Mouse (Mus musculus) embryonic facial prominence, embryonic 11.5 days (tissue): ENCODE data around the gene Fry. TPM values are rescaled to one million over a fixed set of nuclear protein-coding genes. Genes with fewer than 3 reads are reported as not detected.

Source experiments
- ATAC-seq: fragments of 200-750 bp; cut with Nextera tagmentation; replicated peaks from 2 replicates; pipeline ENCODE4 v1.8.0; 2017; ENCODE audit warnings: low read depth; ENCODE audit not compliant: insufficient number of reproducible peaks, low FRiP score, low TSS enrichment
- DNase-seq: peaks from one replicate; pipeline ENCODE4 v3.0.0-alpha.2; 2015; ENCODE audit warnings: low spot score
- H3K27ac ChIP-seq: fragments of 300-500 bp; sonication (generic); replicated peaks from 2 replicates; pipeline ENCODE4 v1.5.1; 2014; ENCODE audit warnings: mild to moderate bottlenecking, low read depth, low read length, control low read depth
- H3K27me3 ChIP-seq: fragments of 300-500 bp; sonication (generic); 2 replicates; pipeline ENCODE4 v1.6.1; 2014; ENCODE audit warnings: mild to moderate bottlenecking, low read length, moderate library complexity, mixed read lengths; ENCODE audit not compliant: control insufficient read depth, insufficient read depth
- H3K36me3 ChIP-seq: fragments of 300-500 bp; sonication (generic); replicated peaks from 2 replicates; pipeline ENCODE4 v1.6.1; 2014; ENCODE audit warnings: low read depth, mild to moderate bottlenecking, low read length, moderate library complexity, mixed read lengths; ENCODE audit not compliant: control insufficient read depth, insufficient read depth
- H3K4me1 ChIP-seq: fragments of 300-500 bp; sonication (generic); 2 replicates; pipeline ENCODE4 v1.6.1; 2014; ENCODE audit warnings: low read length, mixed read lengths; ENCODE audit not compliant: control insufficient read depth, insufficient read depth
- H3K4me2 ChIP-seq: fragments of 300-500 bp; sonication (generic); 2 replicates; pipeline ENCODE4 v1.6.1; 2014; ENCODE audit warnings: low read depth, mild to moderate bottlenecking, control low read depth, low read length, moderate library complexity
- H3K4me3 ChIP-seq: fragments of 300-500 bp; sonication (generic); 2 replicates; pipeline ENCODE4 v1.5.1; 2014; ENCODE audit warnings: low read depth, low read length, control low read depth
- H3K9ac ChIP-seq: fragments of 300-500 bp; sonication (generic); replicated peaks from 2 replicates; pipeline ENCODE4 v1.6.1; 2014; ENCODE audit warnings: mild to moderate bottlenecking, control low read depth, low read length
- H3K9me3 ChIP-seq: fragments of 300-500 bp; sonication (generic); replicated peaks from 2 replicates; pipeline ENCODE4 v1.6.1; 2016; ENCODE audit warnings: mild to moderate bottlenecking, low read length, inconsistent platforms, mixed read lengths; ENCODE audit not compliant: control insufficient read depth
- WGBS: fragments of 180-500 bp; shearing (Covaris S2); extraction: QIAGEN DNeasy Blood & Tissue Kit; methylation state at CpG from one replicate; pipeline ENCODE4 v1.1.7; 2014; 5-methylcytosine and 5-hydroxymethylcytosine counted together
- polyA plus RNA-seq: library from polyadenylated mRNA; unstranded; fragments of >200 nt; fragmentation: Nextera tagmentation; extraction: Ambion mirVana; gene quantifications from 2 replicates; pipeline ENCODE4 v1.2.1, GENCODE M21; 2014

Gene Fry
- polyA plus RNA-seq, 1 experiment from 2014 or later = 8.2 TPM

GRCm38 (mm10) chr5:150195514-150196210 lies 77.2 kb downstream of the Fry start:
- Histone ChIP-seq H3K27ac (no peak overlapping the region), H3K4me2 (peak overlapping the region; percentile 35), H3K27me3 (no peaks in the 10 kb centered on the region), H3K9me3 (no peaks in the 10 kb centered on the region), H3K36me3 (no peaks in the 10 kb centered on the region), H3K4me1 (no peaks in the 10 kb centered on the region), H3K4me3 (peak overlapping the region; percentile 23), H3K9ac (no peak overlapping the region)
- 4% methylated on average over 22 of the region's 22 CpGs for WGBS
- DNase-seq (peak; percentile 73), ATAC-seq (no peak)

- Histone ChIP-seq H3K4me1 (no peaks in the 10 kb centered on the region), H3K4me3 (peak overlapping the region; percentile 23), H3K9ac (no peak overlapping the region), H3K4me2 (peak overlapping the region; percentile 35), H3K9me3 (no peaks in the 10 kb centered on the region), H3K27me3 (no peaks in the 10 kb centered on the region), H3K27ac (no peak overlapping the region), H3K36me3 (no peaks in the 10 kb centered on the region)
- ATAC-seq (0 out of 2 replicates have a peak, but pooled peaks have one; percentile 22), DNase-seq (peak; percentile 73)
- WGBS = 3% methylated on average over 6 of the region's 6 CpGs
Measured at GRCm38 (mm10) chr5:150196211-150196585, 77.8 kb downstream of the Fry start.

- Histone ChIP-seq H3K36me3 (no peaks in the 10 kb centered on the region), H3K27ac (no peak overlapping the region), H3K4me3 (peak overlapping the region; percentile 12; the same call in 1 of the 2 replicates), H3K9me3 (no peaks in the 10 kb centered on the region), H3K4me1 (no peaks in the 10 kb centered on the region), H3K27me3 (no peaks in the 10 kb centered on the region), H3K4me2 (no peak overlapping the region), H3K9ac (no peak overlapping the region)
- WGBS = 21% methylated on average over 6 of the region's 6 CpGs
- peak; percentile 64 for DNase-seq
- peak; percentile 47; the same call in 1 of the 2 replicates for ATAC-seq
Measured at GRCm38 (mm10) chr5:150196881-150197311, 78.5 kb downstream of the Fry start.

- no peaks in the 10 kb centered on the region for H3K4me1 ChIP-seq
- DNase-seq = no peak
- no peak overlapping the region for H3K27ac ChIP-seq
- 80% methylated on average over 6 of the region's 6 CpGs for WGBS
- H3K9me3 ChIP-seq = no peaks in the 10 kb centered on the region
- H3K4me2 ChIP-seq = no peak overlapping the region
- no peaks in the 10 kb centered on the region for H3K36me3 ChIP-seq
- ATAC-seq = no peak
- H3K27me3 ChIP-seq = no peaks in the 10 kb centered on the region
- no peak overlapping the region for H3K9ac ChIP-seq
- H3K4me3 ChIP-seq = no peak overlapping the region
Measured at GRCm38 (mm10) chr5:150206749-150207148, 88.3 kb downstream of the Fry start.

- Histone ChIP-seq H3K4me2 (no peak overlapping the region; the same call in 1 of the 2 replicates), H3K9me3 (no peaks in the 10 kb centered on the region), H3K36me3 (no peaks in the 10 kb centered on the region), H3K4me1 (no peaks in the 10 kb centered on the region), H3K27me3 (no peaks in the 10 kb centered on the region), H3K27ac (no peak overlapping the region), H3K9ac (no peak overlapping the region), H3K4me3 (no peak overlapping the region)
- 43% methylated on average over 18 of the region's 18 CpGs for WGBS
- no peak for DNase-seq
- ATAC-seq = no peak
Measured at GRCm38 (mm10) chr5:150207596-150207995, 89.2 kb downstream of the Fry start.

GRCm38 (mm10) chr5:150208009-150208408 lies 89.6 kb downstream of the Fry start:
- Histone ChIP-seq H3K36me3 (no peaks in the 10 kb centered on the region), H3K4me2 (no peak overlapping the region), H3K9me3 (no peaks in the 10 kb centered on the region), H3K4me1 (no peaks in the 10 kb centered on the region), H3K27ac (no peak overlapping the region), H3K27me3 (no peaks in the 10 kb centered on the region), H3K9ac (no peak overlapping the region), H3K4me3 (no peak overlapping the region)
- ATAC-seq (no peak), DNase-seq (peak; percentile 21)
- WGBS = 48% methylated on average over 7 of the region's 7 CpGs

- Histone ChIP-seq H3K36me3 (no peaks in the 10 kb centered on the region), H3K4me3 (no peak overlapping the region), H3K9ac (no peak overlapping the region), H3K9me3 (no peaks in the 10 kb centered on the region), H3K4me2 (no peak overlapping the region), H3K27me3 (no peaks in the 10 kb centered on the region), H3K4me1 (no peaks in the 10 kb centered on the region), H3K27ac (no peak overlapping the region)
- ATAC-seq (no peak), DNase-seq (no peak)
- 86% methylated on average over 6 of the region's 6 CpGs for WGBS
Measured at GRCm38 (mm10) chr5:150214081-150214480, 95.6 kb downstream of the Fry start.

- no peaks in the 10 kb centered on the region for H3K4me1 ChIP-seq
- no peaks in the 10 kb centered on the region for H3K36me3 ChIP-seq
- H3K9ac ChIP-seq = no peak overlapping the region
- H3K4me3 ChIP-seq = no peak overlapping the region
- DNase-seq (no peak), ATAC-seq (no peak)
- H3K4me2 ChIP-seq = no peak overlapping the region
- no peak overlapping the region for H3K27ac ChIP-seq
- no peaks in the 10 kb centered on the region for H3K27me3 ChIP-seq
- WGBS = 67% methylated on average over 11 of the region's 11 CpGs
- no peaks in the 10 kb centered on the region for H3K9me3 ChIP-seq
Measured at GRCm38 (mm10) chr5:150216066-150216465, 97.6 kb downstream of the Fry start.
